Mouse (Mus musculus): ENCODE results near the gene Fam53b. TPM values are rescaled to one million over a fixed set of nuclear protein-coding genes. Genes with fewer than 3 reads are reported as not detected.

The Fam53b gene
- polyA plus RNA-seq, 1 experiment from 2014 or later = 14.7 TPM

- Histone ChIP-seq H3K27me3 (replicated peaks; ENCODE audit: control insufficient read depth, insufficient read depth, low read length) (no peaks in the 10 kb centered on the region), H3K36me3 (ENCODE audit: control insufficient read depth, insufficient read depth, low read length) (no peaks in the 10 kb centered on the region), H3K4me1 (ENCODE audit: control insufficient read depth, insufficient read depth, low read depth, low read length) (peaks cover 4% of the 10 kb centered on the region; the same call in 1 of the 2 replicates), H3K9me3 (ENCODE audit: control insufficient read depth, low read length) (no peaks in the 10 kb centered on the region), H3K4me2 (ENCODE audit: low read length) (no peak overlapping the region), H3K4me3 (ENCODE audit: low read length) (no peak overlapping the region), H3K9ac (ENCODE audit: low read depth, low read length) (no peak overlapping the region), H3K27ac (ENCODE audit: low read depth, low read length) (no peak overlapping the region)
- WGBS = 65% methylated on average over 9 of the region's 9 CpGs
- peak; percentile 83 for ATAC-seq
Measured at GRCm38 (mm10) chr7:132692719-132693118, 121.0 kb downstream of the Fam53b start.

GRCm38 (mm10) chr7:132690716-132691472, 122.8 kb downstream of the Fam53b start:
- Histone ChIP-seq H3K36me3 (ENCODE audit: control insufficient read depth, insufficient read depth, low read length) (no peaks in the 10 kb centered on the region), H3K4me2 (ENCODE audit: low read length) (no peak overlapping the region), H3K4me3 (ENCODE audit: low read length) (no peak overlapping the region), H3K27ac (ENCODE audit: low read depth, low read length) (no peak overlapping the region), H3K9ac (ENCODE audit: low read depth, low read length) (no peak overlapping the region), H3K27me3 (replicated peaks; ENCODE audit: control insufficient read depth, insufficient read depth, low read length) (no peaks in the 10 kb centered on the region), H3K4me1 (ENCODE audit: control insufficient read depth, insufficient read depth, low read depth, low read length) (peaks cover 4% of the 10 kb centered on the region; the same call in 1 of the 2 replicates), H3K9me3 (ENCODE audit: control insufficient read depth, low read length) (no peaks in the 10 kb centered on the region)
- no peak for ATAC-seq
- WGBS = 89% methylated on average over 14 of the region's 14 CpGs

GRCm38 (mm10) chr7:132689722-132690121, 124.0 kb downstream of the Fam53b start:
- no peaks in the 10 kb centered on the region for H3K9me3 ChIP-seq (ENCODE audit: control insufficient read depth, low read length)
- ATAC-seq = no peak
- no peak overlapping the region for H3K9ac ChIP-seq (ENCODE audit: low read depth, low read length)
- no peaks in the 10 kb centered on the region for H3K27me3 ChIP-seq (replicated peaks; ENCODE audit: control insufficient read depth, insufficient read depth, low read length)
- H3K4me1 ChIP-seq (ENCODE audit: control insufficient read depth, insufficient read depth, low read depth, low read length) = peaks cover 4% of the 10 kb centered on the region; the same call in 1 of the 2 replicates
- H3K4me2 ChIP-seq (ENCODE audit: low read length) = no peak overlapping the region
- H3K4me3 ChIP-seq (ENCODE audit: low read length) = no peak overlapping the region
- H3K27ac ChIP-seq (ENCODE audit: low read depth, low read length) = no peak overlapping the region; the same call in 1 of the 2 replicates
- WGBS = 83% methylated on average over 5 of the region's 5 CpGs
- H3K36me3 ChIP-seq (ENCODE audit: control insufficient read depth, insufficient read depth, low read length) = no peaks in the 10 kb centered on the region

GRCm38 (mm10) chr7:132688721-132689120, 125.0 kb downstream of the Fam53b start:
- Histone ChIP-seq H3K36me3 (ENCODE audit: control insufficient read depth, insufficient read depth, low read length) (no peaks in the 10 kb centered on the region), H3K27ac (ENCODE audit: low read depth, low read length) (peak overlapping the region; percentile 29; the same call in 1 of the 2 replicates)

GRCm38 (mm10) chr7:132687897-132688296, 125.8 kb downstream of the Fam53b start:
- H3K9ac ChIP-seq (ENCODE audit: low read depth, low read length) = no peak overlapping the region
- 56% methylated on average over 2 of the region's 2 CpGs for WGBS
- H3K4me2 ChIP-seq (ENCODE audit: low read length) = no peak overlapping the region
- no peak for ATAC-seq
- H3K36me3 ChIP-seq (ENCODE audit: control insufficient read depth, insufficient read depth, low read length) = no peaks in the 10 kb centered on the region
- no peaks in the 10 kb centered on the region for H3K27me3 ChIP-seq (replicated peaks; ENCODE audit: control insufficient read depth, insufficient read depth, low read length)
- H3K4me1 ChIP-seq (ENCODE audit: control insufficient read depth, insufficient read depth, low read depth, low read length) = peaks cover 4% of the 10 kb centered on the region; the same call in 1 of the 2 replicates
- no peak overlapping the region for H3K27ac ChIP-seq (ENCODE audit: low read depth, low read length)
- no peak overlapping the region for H3K4me3 ChIP-seq (ENCODE audit: low read length)
- no peaks in the 10 kb centered on the region for H3K9me3 ChIP-seq (ENCODE audit: control insufficient read depth, low read length)

More at GRCm38 (mm10) chr7:132688721-132689120, 125.0 kb downstream of the Fam53b start:
- ATAC-seq = peak; percentile 81
- Histone ChIP-seq H3K9ac (ENCODE audit: low read depth, low read length) (no peak overlapping the region; the same call in 1 of the 2 replicates), H3K4me2 (ENCODE audit: low read length) (no peak overlapping the region), H3K4me1 (ENCODE audit: control insufficient read depth, insufficient read depth, low read depth, low read length) (peaks cover 4% of the 10 kb centered on the region; the same call in 1 of the 2 replicates), H3K9me3 (ENCODE audit: control insufficient read depth, low read length) (no peaks in the 10 kb centered on the region), H3K4me3 (ENCODE audit: low read length) (no peak overlapping the region), H3K27me3 (replicated peaks; ENCODE audit: control insufficient read depth, insufficient read depth, low read length) (no peaks in the 10 kb centered on the region)
- WGBS = 42% methylated on average over 5 of the region's 5 CpGs

- H3K27ac ChIP-seq (ENCODE audit: low read depth, low read length) = no peak overlapping the region
Measured at GRCm38 (mm10) chr7:132686515-132686914, 127.2 kb downstream of the Fam53b start.

GRCm38 (mm10) chr7:132683923-132684322, 129.8 kb downstream of the Fam53b start:
- Histone ChIP-seq H3K4me3 (ENCODE audit: low read length) (no peak overlapping the region), H3K9ac (ENCODE audit: low read depth, low read length) (no peak overlapping the region), H3K27me3 (replicated peaks; ENCODE audit: control insufficient read depth, insufficient read depth, low read length) (no peaks in the 10 kb centered on the region), H3K9me3 (ENCODE audit: control insufficient read depth, low read length) (no peaks in the 10 kb centered on the region), H3K36me3 (ENCODE audit: control insufficient read depth, insufficient read depth, low read length) (no peaks in the 10 kb centered on the region), H3K4me2 (ENCODE audit: low read length) (no peak overlapping the region), H3K4me1 (ENCODE audit: control insufficient read depth, insufficient read depth, low read depth, low read length) (peaks cover 4% of the 10 kb centered on the region; the same call in 1 of the 2 replicates), H3K27ac (ENCODE audit: low read depth, low read length) (no peak overlapping the region)
- no peak for ATAC-seq
- WGBS = 83% methylated on average over 4 of the region's 4 CpGs

More at GRCm38 (mm10) chr7:132686515-132686914, 127.2 kb downstream of the Fam53b start:
- Histone ChIP-seq H3K9ac (ENCODE audit: low read depth, low read length) (no peak overlapping the region), H3K36me3 (ENCODE audit: control insufficient read depth, insufficient read depth, low read length) (no peaks in the 10 kb centered on the region), H3K4me1 (ENCODE audit: control insufficient read depth, insufficient read depth, low read depth, low read length) (peaks cover 4% of the 10 kb centered on the region; the same call in 1 of the 2 replicates), H3K4me2 (ENCODE audit: low read length) (no peak overlapping the region), H3K27me3 (replicated peaks; ENCODE audit: control insufficient read depth, insufficient read depth, low read length) (no peaks in the 10 kb centered on the region), H3K4me3 (ENCODE audit: low read length) (no peak overlapping the region), H3K9me3 (ENCODE audit: control insufficient read depth, low read length) (no peaks in the 10 kb centered on the region)
- 94% methylated on average over 3 of the region's 3 CpGs for WGBS
- no peak for ATAC-seq

GRCm38 (mm10) chr7:132682901-132683300, 130.8 kb downstream of the Fam53b start:
- Histone ChIP-seq H3K4me2 (ENCODE audit: low read length) (no peak overlapping the region), H3K9ac (ENCODE audit: low read depth, low read length) (no peak overlapping the region), H3K27me3 (replicated peaks; ENCODE audit: control insufficient read depth, insufficient read depth, low read length) (no peaks in the 10 kb centered on the region), H3K36me3 (ENCODE audit: control insufficient read depth, insufficient read depth, low read length) (no peaks in the 10 kb centered on the region), H3K9me3 (ENCODE audit: control insufficient read depth, low read length) (no peaks in the 10 kb centered on the region), H3K4me1 (ENCODE audit: control insufficient read depth, insufficient read depth, low read depth, low read length) (no peaks in the 10 kb centered on the region; the same call in 1 of the 2 replicates), H3K27ac (ENCODE audit: low read depth, low read length) (no peak overlapping the region), H3K4me3 (ENCODE audit: low read length) (no peak overlapping the region)
- 69% methylated on average over 3 of the region's 3 CpGs for WGBS
- no peak for ATAC-seq

GRCm38 (mm10) chr7:132682336-132682735, 131.3 kb downstream of the Fam53b start:
- WGBS = 93% methylated on average over 3 of the region's 3 CpGs
- H3K27me3 ChIP-seq (replicated peaks; ENCODE audit: control insufficient read depth, insufficient read depth, low read length) = no peaks in the 10 kb centered on the region

More at GRCm38 (mm10) chr7:132682336-132682735, 131.3 kb downstream of the Fam53b start:
- Histone ChIP-seq H3K4me2 (ENCODE audit: low read length) (no peak overlapping the region), H3K36me3 (ENCODE audit: control insufficient read depth, insufficient read depth, low read length) (no peaks in the 10 kb centered on the region), H3K4me1 (ENCODE audit: control insufficient read depth, insufficient read depth, low read depth, low read length) (no peaks in the 10 kb centered on the region; the same call in 1 of the 2 replicates), H3K27ac (ENCODE audit: low read depth, low read length) (no peak overlapping the region), H3K9ac (ENCODE audit: low read depth, low read length) (no peak overlapping the region), H3K9me3 (ENCODE audit: control insufficient read depth, low read length) (no peaks in the 10 kb centered on the region), H3K4me3 (ENCODE audit: low read length) (no peak overlapping the region)
- no peak for ATAC-seq

All from hindbrain, embryonic 16.5 days (tissue).